25 mouse cellular contexts compared by ENCODE assay signal in genomic region chr16:29453282-29453681, GRCm38 (mm10).
"Had no signal": no experiment of that assay in that cellular context is flagged by ENCODE, and none has a peak within 500 bp of the region (broad histone marks: within the 10 kb centered on the region; RNA-seq: fewer than 3 reads in every experiment).

No protein-coding gene starts in this region.

- H3K4me1 ChIP-seq: intestine, embryonic 15.5 days; kidney, embryonic 15.5 days; limb, embryonic 12.5 days; limb, embryonic 15.5 days; liver, embryonic 13.5 days; midbrain, embryonic 12.5 days; neural tube, embryonic 13.5 days; stomach, embryonic 15.5 days had no signal

- H3K4me3 ChIP-seq: intestine, embryonic 15.5 days; kidney, embryonic 15.5 days; left cerebral cortex, adult 2 months; limb, embryonic 12.5 days; limb, embryonic 15.5 days; liver, embryonic 13.5 days; midbrain, embryonic 12.5 days; myocyte; neural tube, embryonic 13.5 days; stomach, embryonic 15.5 days had no signal

- H3K36me3 ChIP-seq: intestine, embryonic 15.5 days; kidney, embryonic 15.5 days; limb, embryonic 12.5 days; limb, embryonic 15.5 days; liver, embryonic 13.5 days; midbrain, embryonic 12.5 days; neural tube, embryonic 13.5 days; stomach, embryonic 15.5 days had no signal

- H3K4me2 ChIP-seq: intestine, embryonic 15.5 days; kidney, embryonic 15.5 days; limb, embryonic 12.5 days; limb, embryonic 15.5 days; liver, embryonic 13.5 days; lung, embryonic 14.5 days; midbrain, embryonic 12.5 days; neural tube, embryonic 13.5 days; stomach, embryonic 15.5 days had no signal

- H3K9me3 ChIP-seq: intestine, embryonic 15.5 days; kidney, embryonic 15.5 days; limb, embryonic 12.5 days; limb, embryonic 15.5 days; liver, embryonic 13.5 days; midbrain, embryonic 12.5 days; neural tube, embryonic 13.5 days; stomach, embryonic 15.5 days had no signal

- H3K27me3 ChIP-seq: intestine, embryonic 15.5 days; kidney, embryonic 15.5 days; limb, embryonic 12.5 days; limb, embryonic 15.5 days; liver, embryonic 13.5 days; midbrain, embryonic 12.5 days; neural tube, embryonic 13.5 days; stomach, embryonic 15.5 days had no signal

- ATAC-seq: intestine, embryonic 15.5 days; lung, postnatal 0 days; midbrain, embryonic 16.5 days had no signal

- DNase-seq: kidney, adult 11 months; kidney, adult 8-10 months; kidney, postnatal 10 days; kidney, postnatal 36 days; layer of hippocampus, postnatal 36 days; left cerebral cortex, postnatal 4 days; liver, embryonic 13.5 days; lung, embryonic 14.5 days; retina, postnatal 1 day; right cerebral cortex, postnatal 25 days; spleen, adult 18-20 months; thymus, adult 18-20 months; thymus, postnatal 36 days had no signal

- H3K27ac ChIP-seq: intestine, embryonic 15.5 days; kidney, embryonic 15.5 days; left cerebral cortex, adult 2 months; limb, embryonic 12.5 days; limb, embryonic 15.5 days; liver, embryonic 13.5 days; macrophage; midbrain, embryonic 12.5 days; neural tube, embryonic 13.5 days; stomach, embryonic 15.5 days had no signal

- H3K9ac ChIP-seq: intestine, embryonic 15.5 days; kidney, embryonic 15.5 days; limb, embryonic 12.5 days; limb, embryonic 15.5 days; liver, embryonic 13.5 days; lung, embryonic 14.5 days; midbrain, embryonic 12.5 days; neural tube, embryonic 13.5 days; stomach, embryonic 15.5 days had no signal
